Mouse (Mus musculus): ENCODE results near the gene Gigyf2.

Gene Gigyf2

GRCm38 (mm10) chr1:87326742-87327163 lies at the start of gene Gigyf2:
TSS of gene Gigyf2 (plus strand) at chr1:87326998.
- peak; percentile 91 for DNase-seq (ENCODE audit: low read depth, low spot score)

GRCm38 (mm10) chr1:87280281-87280680 lies 46.5 kb upstream of the Gigyf2 start:
- DNase-seq (ENCODE audit: low read depth, low spot score), result no peak

GRCm38 (mm10) chr1:87281599-87282412 lies 45.0 kb upstream of the Gigyf2 start:
- no peak for DNase-seq (ENCODE audit: low read depth, low spot score)

- no peak for DNase-seq (ENCODE audit: low read depth, low spot score)
These were observed 44.4 kb upstream of the Gigyf2 start for GRCm38 (mm10) chr1:87282413-87282788.

- DNase-seq (ENCODE audit: low read depth, low spot score), result no peak
These were observed 43.3 kb upstream of the Gigyf2 start for GRCm38 (mm10) chr1:87283410-87283960.

- no peak for DNase-seq (ENCODE audit: low read depth, low spot score)
These were observed 39.7 kb upstream of the Gigyf2 start for GRCm38 (mm10) chr1:87287105-87287504.

- no peak for DNase-seq (ENCODE audit: low read depth, low spot score)
These were observed 35.4 kb upstream of the Gigyf2 start for GRCm38 (mm10) chr1:87291416-87291815.

GRCm38 (mm10) chr1:87292420-87293190 lies 34.2 kb upstream of the Gigyf2 start:
- DNase-seq (ENCODE audit: low read depth, low spot score), result no peak

- no peak for DNase-seq (ENCODE audit: low read depth, low spot score)
These were observed 32.6 kb upstream of the Gigyf2 start for GRCm38 (mm10) chr1:87294063-87294710.

GRCm38 (mm10) chr1:87294951-87295350 lies 31.8 kb upstream of the Gigyf2 start:
- no peak for DNase-seq (ENCODE audit: low read depth, low spot score)

GRCm38 (mm10) chr1:87297346-87297925 lies 29.4 kb upstream of the Gigyf2 start:
- DNase-seq (ENCODE audit: low read depth, low spot score), result no peak

GRCm38 (mm10) chr1:87300360-87301286 lies 26.2 kb upstream of the Gigyf2 start:
- no peak for DNase-seq (ENCODE audit: low read depth, low spot score)

GRCm38 (mm10) chr1:87301971-87302370 lies 24.8 kb upstream of the Gigyf2 start:
- no peak for DNase-seq (ENCODE audit: low read depth, low spot score)

GRCm38 (mm10) chr1:87308952-87309351 lies 17.8 kb upstream of the Gigyf2 start:
- DNase-seq (ENCODE audit: low read depth, low spot score), result no peak

GRCm38 (mm10) chr1:87309621-87310020 lies 17.2 kb upstream of the Gigyf2 start:
- no peak for DNase-seq (ENCODE audit: low read depth, low spot score)

- DNase-seq (ENCODE audit: low read depth, low spot score), result no peak
These were observed 14.1 kb upstream of the Gigyf2 start for GRCm38 (mm10) chr1:87312681-87313080.

- DNase-seq (ENCODE audit: low read depth, low spot score), result no peak
These were observed 13.7 kb upstream of the Gigyf2 start for GRCm38 (mm10) chr1:87313116-87313515.

- no peak for DNase-seq (ENCODE audit: low read depth, low spot score)
These were observed 12.8 kb upstream of the Gigyf2 start for GRCm38 (mm10) chr1:87313843-87314570.

GRCm38 (mm10) chr1:87315431-87315830 lies 11.4 kb upstream of the Gigyf2 start:
- no peak for DNase-seq (ENCODE audit: low read depth, low spot score)

- no peak for DNase-seq (ENCODE audit: low read depth, low spot score)
These were observed 10.9 kb upstream of the Gigyf2 start for GRCm38 (mm10) chr1:87315894-87316293.

Data from brain, embryonic 18.5 days (tissue).